Mouse (Mus musculus): ENCODE data around the gene Igfn1.

The Igfn1 gene

GRCm38 (mm10) chr1:136008159-136008533 lies 2.0 kb upstream of the Igfn1 start:
- DNase-seq (ENCODE audit: low spot score in 2 of 2), result no peak

DNA sequence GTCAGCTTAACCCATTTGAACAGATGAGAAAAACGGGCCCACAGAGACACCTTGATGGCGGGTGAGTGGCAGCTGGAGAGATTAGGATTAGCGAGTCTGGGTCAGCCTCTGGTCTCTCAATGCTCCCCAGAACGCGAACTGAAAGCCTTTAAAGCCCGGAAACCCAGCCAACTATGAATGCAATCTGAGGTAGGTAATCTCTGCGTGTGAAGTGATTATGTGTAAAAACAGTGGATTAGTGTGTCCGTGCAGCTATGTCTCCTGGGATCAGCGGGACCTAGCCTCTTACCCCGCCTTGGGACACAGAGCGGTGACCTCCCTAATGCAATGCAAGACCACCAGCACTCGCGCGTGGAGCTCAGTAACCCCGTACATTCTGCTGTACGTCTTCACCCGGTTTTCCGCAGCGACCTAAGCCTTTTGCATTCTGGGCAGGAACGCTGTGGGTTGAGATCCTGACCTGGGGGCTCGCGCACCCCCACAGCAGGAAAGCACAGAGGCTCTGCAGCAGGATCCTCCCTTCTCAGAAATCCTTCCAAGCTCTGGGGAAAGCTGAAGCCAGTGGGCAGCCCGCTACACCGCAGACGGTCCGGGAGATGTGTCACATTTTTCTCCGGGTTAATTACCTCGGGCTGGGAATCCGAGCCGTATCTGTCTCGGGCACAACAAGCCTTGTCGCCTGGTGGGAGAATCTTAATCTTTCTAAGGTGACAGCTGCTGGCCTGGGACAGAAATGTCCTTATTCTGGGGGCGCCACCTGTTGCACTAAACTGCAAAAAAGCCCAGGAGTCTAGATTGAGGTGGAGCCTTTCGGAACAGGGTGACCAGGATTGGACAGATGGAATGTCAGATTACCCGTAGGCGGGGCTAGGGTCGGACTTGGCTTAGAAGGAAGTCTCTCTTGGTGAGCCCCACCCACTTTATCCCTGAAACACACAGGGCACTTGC lies 1.3 kb upstream of the Igfn1 start, which contains the start of gene Tmem9:
Gene Tmem9, plus strand, starts transcription at position 940 of the 948 bp plus-strand sequence.
- DNase-seq (ENCODE audit: low spot score in 2 of 2), result peak in 1 of 2 experiments; percentile 57

- no peak for DNase-seq (ENCODE audit: low spot score in 2 of 2)
Observed at GRCm38 (mm10) chr1:136001438-136001837, 4.7 kb downstream of the Igfn1 start.

GRCm38 (mm10) chr1:135999720-136000287 lies 6.3 kb downstream of the Igfn1 start:
- DNase-seq (ENCODE audit: low spot score in 2 of 2), result no peak

GRCm38 (mm10) chr1:135997537-135997936 lies 8.6 kb downstream of the Igfn1 start:
- no peak for DNase-seq (ENCODE audit: low spot score in 2 of 2)

GRCm38 (mm10) chr1:135993470-135993869 lies 12.7 kb downstream of the Igfn1 start:
- no peak for DNase-seq (ENCODE audit: low spot score in 2 of 2)

GRCm38 (mm10) chr1:135989876-135990275 lies 16.3 kb downstream of the Igfn1 start:
- DNase-seq (ENCODE audit: low spot score in 2 of 2), result no peak

- DNase-seq (ENCODE audit: low spot score in 2 of 2), result no peak
Observed at GRCm38 (mm10) chr1:135984105-135984504, 22.0 kb downstream of the Igfn1 start.

- DNase-seq (ENCODE audit: low spot score in 2 of 2), result no peak
Observed at GRCm38 (mm10) chr1:135972576-135972975, 33.6 kb downstream of the Igfn1 start.

- no peak for DNase-seq (ENCODE audit: low spot score in 2 of 2)
Observed at GRCm38 (mm10) chr1:135970486-135970885, 35.7 kb downstream of the Igfn1 start.

- DNase-seq (ENCODE audit: low spot score in 2 of 2), result no peak
Observed at GRCm38 (mm10) chr1:135967739-135968138, 38.4 kb downstream of the Igfn1 start.

DNA sequence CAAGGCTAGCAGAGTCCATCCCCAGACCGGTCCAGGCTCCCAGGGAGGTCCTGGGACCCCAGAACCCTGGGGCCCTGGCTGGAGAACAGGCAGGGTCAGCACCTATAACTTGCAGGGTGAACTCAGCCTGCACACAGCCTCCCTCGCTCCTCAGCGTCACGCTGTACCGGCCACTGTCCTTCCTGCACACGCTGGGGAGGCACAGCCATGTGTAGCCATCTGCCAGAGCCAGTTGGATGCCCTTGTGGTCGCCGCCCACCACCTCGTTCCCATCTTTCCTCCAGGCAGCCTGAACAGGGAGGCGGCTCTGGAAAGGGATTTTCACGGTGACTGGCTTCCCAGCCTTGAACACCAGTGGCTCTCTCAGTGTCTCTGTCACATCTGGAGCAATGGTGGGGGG lies 41.6 kb downstream of the Igfn1 start:
- no peak for DNase-seq (ENCODE audit: low spot score in 2 of 2)

GRCm38 (mm10) chr1:135963177-135963576 lies 43.0 kb downstream of the Igfn1 start:
- no peak for DNase-seq (ENCODE audit: low spot score in 2 of 2)

DNA sequence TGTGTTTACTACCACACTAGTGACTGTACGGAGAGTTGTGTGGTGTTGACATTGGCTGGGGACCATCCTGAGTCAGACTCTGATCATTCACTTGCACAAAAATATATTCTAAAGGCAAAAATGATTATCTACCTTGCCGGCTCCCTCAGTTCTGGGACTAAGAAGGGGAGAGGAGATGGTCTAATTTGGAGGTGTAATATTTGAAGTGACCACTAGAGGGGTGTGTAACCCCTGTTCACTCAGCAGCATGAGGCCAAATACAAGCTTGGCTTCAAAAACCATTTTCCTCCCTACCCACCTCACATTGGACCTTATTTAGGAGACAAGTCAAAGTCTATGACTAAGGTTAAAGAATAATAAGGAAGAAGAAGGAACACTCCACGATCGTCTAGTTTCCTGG lies 47.7 kb downstream of the Igfn1 start:
- no peak for DNase-seq (ENCODE audit: low spot score in 2 of 2)

GRCm38 (mm10) chr1:135948871-135949270 lies 57.3 kb downstream of the Igfn1 start:
- no peak for DNase-seq (ENCODE audit: low spot score in 2 of 2)

- no peak for DNase-seq (ENCODE audit: low spot score in 2 of 2)
Observed at GRCm38 (mm10) chr1:135946247-135946646, 59.9 kb downstream of the Igfn1 start.

DNA sequence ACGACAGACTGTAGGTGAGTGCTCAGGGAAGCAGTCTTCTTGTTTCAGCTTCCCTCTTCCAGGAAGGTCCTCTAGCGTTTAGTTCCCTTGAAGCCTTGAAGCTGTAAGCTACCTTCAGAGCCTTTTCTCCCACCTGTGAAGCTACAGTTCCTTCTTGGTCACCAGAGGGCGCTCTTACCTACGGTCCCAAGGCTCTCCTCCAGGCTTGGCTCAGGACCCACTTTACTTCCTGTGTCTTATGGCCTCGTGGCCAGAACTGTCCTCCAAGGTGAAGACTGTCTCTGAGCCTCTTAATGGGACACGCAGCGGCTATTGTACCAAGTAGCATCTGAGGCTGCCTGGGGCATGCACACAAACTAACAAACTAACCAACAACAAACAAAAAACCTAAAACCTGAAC lies 60.4 kb downstream of the Igfn1 start:
- peak in 1 of 2 experiments; percentile 44 for DNase-seq (ENCODE audit: low spot score in 2 of 2)

- peak; percentile 78 to 86 for DNase-seq (ENCODE audit: low spot score in 2 of 2)
Observed at GRCm38 (mm10) chr1:135944526-135945259, 61.4 kb downstream of the Igfn1 start.

DNA sequence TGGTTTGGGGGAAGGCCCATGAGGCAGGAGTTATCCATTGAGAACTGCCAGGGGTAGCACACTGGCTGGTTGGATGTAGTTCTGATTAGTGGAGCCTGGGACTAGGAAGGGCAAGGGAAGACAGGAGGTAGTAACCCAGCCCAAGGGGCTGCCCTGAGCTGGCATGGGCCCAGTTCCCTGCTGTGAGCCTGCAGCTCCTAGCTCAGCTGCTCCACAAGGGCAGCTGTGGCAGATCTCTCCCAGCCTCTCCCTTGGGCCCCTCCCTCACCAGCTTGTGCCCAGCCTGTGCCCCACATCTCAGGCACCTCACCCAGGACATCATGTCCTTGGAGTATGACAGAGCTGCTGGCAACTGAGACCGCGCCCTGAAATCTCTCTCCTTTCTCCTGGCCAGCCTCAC lies 62.4 kb downstream of the Igfn1 start:
- DNase-seq (ENCODE audit: low spot score in 2 of 2), result peak in 1 of 2 experiments; percentile 29

DNA sequence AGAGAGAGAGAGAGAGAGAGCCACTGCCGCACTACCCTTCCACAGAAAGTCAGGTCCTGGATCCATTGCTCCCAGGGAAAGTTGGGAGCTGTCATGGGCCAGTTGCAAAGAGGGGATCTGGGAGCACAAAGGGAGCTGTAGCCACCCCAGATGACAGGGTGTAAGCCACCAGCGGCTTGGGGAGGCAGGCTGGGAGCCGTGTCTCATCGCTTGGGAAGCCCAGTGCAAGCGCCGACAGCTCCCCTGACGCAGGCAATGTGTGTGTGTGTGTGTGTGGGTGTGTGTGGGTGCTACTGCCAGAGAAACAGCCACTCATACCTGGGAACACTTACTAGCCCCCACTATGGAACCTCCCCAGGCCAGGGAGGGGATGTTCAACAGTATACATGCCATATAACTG lies 64.0 kb downstream of the Igfn1 start:
- no peak for DNase-seq (ENCODE audit: low spot score in 2 of 2)

- DNase-seq (ENCODE audit: low spot score in 2 of 2), result no peak
Observed at GRCm38 (mm10) chr1:135941259-135942006, 64.7 kb downstream of the Igfn1 start.

DNA sequence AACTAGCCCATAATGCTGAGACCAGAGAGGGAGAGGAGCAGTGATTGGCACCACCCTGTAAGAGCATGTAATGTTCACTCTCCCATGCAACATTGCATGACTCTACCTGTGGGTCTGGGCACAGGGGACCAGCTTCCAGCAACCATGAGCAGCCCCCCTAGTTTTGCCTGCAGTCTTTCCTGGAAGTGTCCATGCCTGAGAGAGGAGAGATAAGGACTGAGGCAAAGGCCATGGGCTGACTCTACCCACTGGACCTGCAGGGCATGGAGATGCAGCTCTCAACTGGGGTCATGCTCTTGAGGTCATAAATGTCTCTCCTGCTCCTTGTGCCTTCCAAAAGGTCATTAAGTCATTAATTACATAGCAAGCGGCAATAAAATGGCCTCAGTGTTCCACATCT lies 70.1 kb downstream of the Igfn1 start:
- DNase-seq (ENCODE audit: low spot score in 2 of 2), result no peak

Data from cerebellum, postnatal 4 days (tissue).